Mouse (Mus musculus): ENCODE measurements around the gene Cenpu.

Cenpu gene

GRCm38 (mm10) chr8:46551615-46552440 is at the start of gene Cenpu:
Gene Cenpu, plus strand, starts transcription at chr8:46552028.
- peak; percentile 100 for DNase-seq

GRCm38 (mm10) chr8:46502333-46503071 is 49.3 kb upstream of the Cenpu start:
- DNase-seq, result no peak

- DNase-seq, result no peak
Measured at GRCm38 (mm10) chr8:46503072-46503695, 48.6 kb upstream of the Cenpu start.

GRCm38 (mm10) chr8:46504196-46504595 is 47.6 kb upstream of the Cenpu start:
- no peak for DNase-seq

GRCm38 (mm10) chr8:46508488-46509395 is 43.1 kb upstream of the Cenpu start:
- no peak for DNase-seq

- no peak for DNase-seq
Measured at GRCm38 (mm10) chr8:46509474-46509873, 42.4 kb upstream of the Cenpu start.

- DNase-seq, result no peak
Measured at GRCm38 (mm10) chr8:46511336-46511735, 40.5 kb upstream of the Cenpu start.

GRCm38 (mm10) chr8:46512538-46512937 is 39.3 kb upstream of the Cenpu start:
- no peak for DNase-seq

- no peak for DNase-seq
Measured at GRCm38 (mm10) chr8:46514027-46514426, 37.8 kb upstream of the Cenpu start.

- no peak for DNase-seq
Measured at GRCm38 (mm10) chr8:46520667-46521066, 31.2 kb upstream of the Cenpu start.

- DNase-seq, result no peak
Measured at GRCm38 (mm10) chr8:46526098-46526497, 25.7 kb upstream of the Cenpu start.

- DNase-seq, result no peak
Measured at GRCm38 (mm10) chr8:46526821-46527220, 25.0 kb upstream of the Cenpu start.

- no peak for DNase-seq
Measured at GRCm38 (mm10) chr8:46529508-46529907, 22.3 kb upstream of the Cenpu start.

GRCm38 (mm10) chr8:46530541-46530940 is 21.3 kb upstream of the Cenpu start:
- no peak for DNase-seq

GRCm38 (mm10) chr8:46533926-46534325 is 17.9 kb upstream of the Cenpu start:
- no peak for DNase-seq

GRCm38 (mm10) chr8:46539701-46540100 is 12.1 kb upstream of the Cenpu start:
- DNase-seq, result peak; percentile 19

GRCm38 (mm10) chr8:46543191-46543590 is 8.6 kb upstream of the Cenpu start:
- DNase-seq, result no peak

- no peak for DNase-seq
Measured at GRCm38 (mm10) chr8:46543662-46544061, 8.2 kb upstream of the Cenpu start.

- DNase-seq, result no peak
Measured at GRCm38 (mm10) chr8:46545854-46546253, 6.0 kb upstream of the Cenpu start.

GRCm38 (mm10) chr8:46546431-46547176 is 5.2 kb upstream of the Cenpu start:
- peak; percentile 51 for DNase-seq

- DNase-seq, result peak; percentile 55
Measured at GRCm38 (mm10) chr8:46547245-46547644, 4.6 kb upstream of the Cenpu start.

- no peak for DNase-seq
Measured at GRCm38 (mm10) chr8:46550058-46550457, 1.8 kb upstream of the Cenpu start.
